In genomic region chr19:45795406-45795944, GRCm38 (mm10) we compare ENCODE assay signal across 10 mouse cellular contexts. TPM values are rescaled to one million over a fixed set of nuclear protein-coding genes. Genes with fewer than 3 reads are reported as not detected.
DNase-seq lines count a peak whose midpoint lies in the region; ATAC-seq lines count a peak whose summit lies in the region.
"Had no signal": no experiment of that assay in that cellular context is flagged by ENCODE, and none has a peak within 500 bp of the region (broad histone marks: within the 10 kb centered on the region; RNA-seq: fewer than 3 reads in every experiment).

No protein-coding gene starts in this region.

- ATAC-seq in kidney, embryonic 15.5 days (replicated peaks; ENCODE audit: low FRiP score): no peak
- no peak for ATAC-seq in embryonic facial prominence, embryonic 13.5 days (ENCODE audit: insufficient number of reproducible peaks, insufficient read depth, low FRiP score, low TSS enrichment, low read depth)
- ATAC-seq in intestine, embryonic 15.5 days: 0 out of 2 replicates have a peak, but pooled peaks have one; percentile 31

- no peak overlapping the region for H3K9ac ChIP-seq in kidney, embryonic 15.5 days
- H3K9ac ChIP-seq in embryonic facial prominence, embryonic 13.5 days: no peak overlapping the region
- no peak overlapping the region for H3K9ac ChIP-seq in intestine, embryonic 15.5 days

- H3K27ac ChIP-seq in kidney, embryonic 15.5 days: no peak overlapping the region
- no peak overlapping the region for H3K27ac ChIP-seq in embryonic facial prominence, embryonic 13.5 days
- H3K27ac ChIP-seq in intestine, embryonic 15.5 days: no peak overlapping the region

- H3K4me1 ChIP-seq in kidney, embryonic 15.5 days: peaks cover 19% of the 10 kb centered on the region
- H3K4me1 ChIP-seq in embryonic facial prominence, embryonic 13.5 days: peaks cover 5% of the 10 kb centered on the region
- H3K4me1 ChIP-seq in intestine, embryonic 15.5 days (replicated peaks): peaks cover 9% of the 10 kb centered on the region

- H3K4me3 ChIP-seq in kidney, embryonic 15.5 days (replicated peaks): peak overlapping the region; percentile 27
- H3K4me3 ChIP-seq in embryonic facial prominence, embryonic 13.5 days: peak overlapping the region; percentile 33
- peak overlapping the region; percentile 16; the same call in 1 of the 2 replicates for H3K4me3 ChIP-seq in intestine, embryonic 15.5 days (replicated peaks)

- WGBS in kidney, embryonic 15.5 days: 34% methylated on average over 15 of the region's 15 CpGs
- WGBS in embryonic facial prominence, embryonic 13.5 days: 26% methylated on average over 15 of the region's 15 CpGs
- WGBS in intestine, embryonic 15.5 days: 26% methylated on average over 15 of the region's 15 CpGs

- H3K4me2 ChIP-seq in kidney, embryonic 15.5 days: peak overlapping the region; percentile 56
- peak overlapping the region; percentile 59 for H3K4me2 ChIP-seq in embryonic facial prominence, embryonic 13.5 days
- peak overlapping the region; percentile 53 for H3K4me2 ChIP-seq in intestine, embryonic 15.5 days (replicated peaks)

- H3K27me3 ChIP-seq in kidney, embryonic 15.5 days: no peaks in the 10 kb centered on the region
- no peaks in the 10 kb centered on the region for H3K27me3 ChIP-seq in embryonic facial prominence, embryonic 13.5 days
- H3K27me3 ChIP-seq in intestine, embryonic 15.5 days (replicated peaks): no peaks in the 10 kb centered on the region

- no peaks in the 10 kb centered on the region for H3K36me3 ChIP-seq in kidney, embryonic 15.5 days
- H3K36me3 ChIP-seq in embryonic facial prominence, embryonic 13.5 days: no peaks in the 10 kb centered on the region
- H3K36me3 ChIP-seq in intestine, embryonic 15.5 days: no peaks in the 10 kb centered on the region

- no peak for DNase-seq in kidney, postnatal 25 days
- DNase-seq in lung, postnatal 4 days: peak; percentile 30 to 54
- no peak for DNase-seq in cerebellum, postnatal 36 days
- DNase-seq in ovary, adult 18-20 months (ENCODE audit: low spot score): no peak
- DNase-seq in natural killer cell, adult 2 months (ENCODE audit: low spot score in 2 of 2): no peak
- DNase-seq: layer of hippocampus, postnatal 36 days had no signal

- no peaks in the 10 kb centered on the region for H3K9me3 ChIP-seq in kidney, embryonic 15.5 days (replicated peaks)
- no peaks in the 10 kb centered on the region for H3K9me3 ChIP-seq in embryonic facial prominence, embryonic 13.5 days
- no peaks in the 10 kb centered on the region for H3K9me3 ChIP-seq in intestine, embryonic 15.5 days

RNA-seq across cellular contexts. Expression of gene Mgea5, which starts 11.8 kb away (rescaled TPM):
- polyA plus RNA-seq in kidney, embryonic 15.5 days (2015; fragmentation: Nextera tagmentation; extraction: Ambion mirVana): 47.4 and 53.3 TPM in 2 replicates
- 70.7 and 74.5 TPM in 2 replicates for polyA plus RNA-seq in embryonic facial prominence, embryonic 13.5 days (2015; fragmentation: Nextera tagmentation; extraction: Ambion mirVana)
- polyA plus RNA-seq in intestine, embryonic 15.5 days (2015; fragmentation: Nextera tagmentation; extraction: Ambion mirVana): 36.3 and 36.4 TPM in 2 replicates

RNA-seq across cellular contexts. Expression of gene Kcnip2, which starts 20.4 kb away (rescaled TPM):
- 2.2 and 2.3 TPM in 2 replicates for polyA plus RNA-seq in kidney, embryonic 15.5 days (2015; fragmentation: Nextera tagmentation; extraction: Ambion mirVana)
- polyA plus RNA-seq in embryonic facial prominence, embryonic 13.5 days (2015; fragmentation: Nextera tagmentation; extraction: Ambion mirVana): 1.3 TPM in 2 replicates
- polyA plus RNA-seq in intestine, embryonic 15.5 days (2015; fragmentation: Nextera tagmentation; extraction: Ambion mirVana): 1.6 and 1.8 TPM in 2 replicates

RNA-seq across cellular contexts. Expression of gene Npm3, which starts 46.1 kb away (rescaled TPM):
- polyA plus RNA-seq in kidney, embryonic 15.5 days (2015; fragmentation: Nextera tagmentation; extraction: Ambion mirVana): 20.8 and 28.5 TPM in 2 replicates
- 16.8 and 17.7 TPM in 2 replicates for polyA plus RNA-seq in embryonic facial prominence, embryonic 13.5 days (2015; fragmentation: Nextera tagmentation; extraction: Ambion mirVana)
- polyA plus RNA-seq in intestine, embryonic 15.5 days (2015; fragmentation: Nextera tagmentation; extraction: Ambion mirVana): 13.4 and 14.7 TPM in 2 replicates

RNA-seq across cellular contexts. Expression of gene Fgf8, which starts 52.8 kb away (rescaled TPM):
- 17.8 and 20.3 TPM in 2 replicates for polyA plus RNA-seq in kidney, embryonic 15.5 days (2015; fragmentation: Nextera tagmentation; extraction: Ambion mirVana)
- polyA plus RNA-seq in embryonic facial prominence, embryonic 13.5 days (2015; fragmentation: Nextera tagmentation; extraction: Ambion mirVana): 1.6 and 2.5 TPM in 2 replicates
- not detected in 2 replicates for polyA plus RNA-seq in intestine, embryonic 15.5 days (2015; fragmentation: Nextera tagmentation; extraction: Ambion mirVana)
- polyA plus RNA-seq: frontal cortex, adult 2 months had no signal

Comparison
In these comparisons a context has a peak if more than half of its experiments do, and no peak if none do; other contexts are left out.
1. DNase-seq: peak in lung, postnatal 4 days (2 of 2); none in kidney, postnatal 25 days (0 of 2), cerebellum, postnatal 36 days (0 of 2), ovary, adult 18-20 months (single experiment) and natural killer cell, adult 2 months (0 of 2).
2. Peak in every context shown above with its lines, with median percentiles within 50 percentile points of each other: H3K4me2 ChIP-seq and H3K4me3 ChIP-seq.